Mouse (Mus musculus): ENCODE data around the gene 1810062G17Rik. TPM values are rescaled to one million over a fixed set of nuclear protein-coding genes. Genes with fewer than 3 reads are reported as not detected.

Gene 1810062G17Rik
- polyA plus RNA-seq, 1 experiment from 2014 or later, result 1.9 TPM

DNA sequence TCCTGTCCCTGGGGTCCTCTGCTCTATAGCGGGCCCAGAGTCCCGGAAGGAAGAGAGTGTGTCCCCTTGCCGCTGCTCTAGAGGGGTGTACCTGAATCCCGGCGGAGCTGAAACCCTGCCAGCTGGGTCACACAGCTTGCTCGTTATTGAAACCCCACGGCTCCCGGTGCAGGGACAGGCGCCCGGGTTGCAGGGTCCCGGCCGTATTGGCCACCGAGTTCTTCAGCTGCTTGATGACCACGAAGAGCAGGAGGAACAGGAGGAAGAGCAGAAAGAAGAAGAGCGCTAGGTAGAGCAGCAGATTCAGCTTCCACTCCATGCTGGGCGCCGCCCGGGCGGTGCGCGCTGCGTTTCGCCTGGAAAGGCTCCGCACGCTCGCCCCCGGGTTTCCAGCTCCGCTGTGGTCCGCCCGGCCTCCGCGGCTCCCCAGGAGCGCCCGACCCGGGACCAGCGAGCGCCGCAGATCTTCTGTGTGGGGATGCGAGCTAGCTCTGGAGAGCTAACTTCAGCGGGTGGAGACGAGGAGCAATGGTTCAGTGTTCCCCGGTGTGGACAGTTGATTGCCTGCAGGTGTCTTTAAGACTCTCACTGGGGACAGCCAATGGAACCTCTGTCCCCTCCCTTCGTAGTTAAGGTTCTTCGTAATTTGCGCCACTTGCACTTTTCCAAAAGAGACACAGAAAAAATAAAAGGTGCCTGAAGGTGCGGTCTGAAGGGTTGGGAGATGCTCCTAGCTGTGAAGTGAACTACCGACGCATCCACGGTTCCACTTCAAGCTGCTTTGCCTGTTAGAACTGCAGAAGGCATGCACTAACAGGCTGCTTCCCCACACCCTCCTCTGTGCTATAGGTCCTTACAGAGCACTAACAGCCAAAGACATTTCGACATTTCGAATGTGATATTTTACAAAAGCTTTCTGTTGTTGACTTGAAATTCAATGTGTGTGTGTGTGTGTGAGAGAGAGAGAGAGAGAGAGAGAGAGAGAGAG is 45.6 kb downstream of the 1810062G17Rik start, which contains the start of gene Gm11549:
TSS of gene Gm11549 (minus strand) at position 741 of the 988 bp plus-strand sequence.
- Histone ChIP-seq H3K4me1 (ENCODE audit: insufficient read depth, low read length) (peaks cover 5% of the 10 kb centered on the region; the same call in 1 of the 2 replicates), H3K27me3 (ENCODE audit: insufficient read depth, low read length) (peaks cover 39% of the 10 kb centered on the region), H3K9me3 (ENCODE audit: low read length) (no peaks in the 10 kb centered on the region), H3K4me2 (replicated peaks; ENCODE audit: low read depth, low read length) (peak within 1 kb of the TSS; percentile 88), H3K36me3 (ENCODE audit: insufficient read depth, low read length) (no peaks in the 10 kb centered on the region), H3K4me3 (ENCODE audit: low read length) (peak within 1 kb of the TSS; percentile 56), H3K9ac (replicated peaks; ENCODE audit: low read length) (peak within 1 kb of the TSS; percentile 47; the same call in 1 of the 2 replicates), H3K27ac (ENCODE audit: low read length) (no peak within 1 kb of the TSS)
- peak; percentile 59; the same call in 1 of the 2 replicates for ATAC-seq (ENCODE audit: low FRiP score, low TSS enrichment)
- WGBS, result under 1% methylated on average over 51 of the region's 51 CpGs

DNA sequence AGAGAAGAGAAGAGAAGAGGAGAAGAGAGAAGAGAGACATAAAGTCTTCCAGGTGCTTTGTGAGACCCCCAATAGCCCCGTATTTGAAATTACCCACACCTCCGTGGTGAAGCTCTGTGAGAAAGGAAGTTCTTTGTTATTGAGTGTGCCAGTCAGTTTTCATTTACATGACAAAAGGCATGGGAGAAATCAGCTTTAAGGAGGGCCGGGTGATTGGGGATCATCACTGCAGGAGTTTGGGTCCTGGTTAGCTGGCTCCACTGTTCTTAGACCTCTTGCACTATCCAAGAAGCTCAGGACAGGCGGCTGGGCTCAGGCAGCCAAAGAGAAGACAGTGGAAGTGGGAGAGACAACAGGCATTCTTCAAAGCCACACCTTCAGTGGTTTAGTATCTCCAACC is 46.4 kb downstream of the 1810062G17Rik start:
- Histone ChIP-seq H3K4me3 (ENCODE audit: low read length) (no peak overlapping the region), H3K4me2 (replicated peaks; ENCODE audit: low read depth, low read length) (no peak overlapping the region), H3K36me3 (ENCODE audit: insufficient read depth, low read length) (no peaks in the 10 kb centered on the region), H3K4me1 (ENCODE audit: insufficient read depth, low read length) (peaks cover 5% of the 10 kb centered on the region; the same call in 1 of the 2 replicates), H3K9ac (replicated peaks; ENCODE audit: low read length) (no peak overlapping the region), H3K9me3 (ENCODE audit: low read length) (no peaks in the 10 kb centered on the region), H3K27me3 (ENCODE audit: insufficient read depth, low read length) (peaks cover 39% of the 10 kb centered on the region), H3K27ac (ENCODE audit: low read length) (no peak overlapping the region)
- WGBS, result 9% methylated on average over 4 of the region's 4 CpGs
- ATAC-seq (ENCODE audit: low FRiP score, low TSS enrichment), result no peak

DNA sequence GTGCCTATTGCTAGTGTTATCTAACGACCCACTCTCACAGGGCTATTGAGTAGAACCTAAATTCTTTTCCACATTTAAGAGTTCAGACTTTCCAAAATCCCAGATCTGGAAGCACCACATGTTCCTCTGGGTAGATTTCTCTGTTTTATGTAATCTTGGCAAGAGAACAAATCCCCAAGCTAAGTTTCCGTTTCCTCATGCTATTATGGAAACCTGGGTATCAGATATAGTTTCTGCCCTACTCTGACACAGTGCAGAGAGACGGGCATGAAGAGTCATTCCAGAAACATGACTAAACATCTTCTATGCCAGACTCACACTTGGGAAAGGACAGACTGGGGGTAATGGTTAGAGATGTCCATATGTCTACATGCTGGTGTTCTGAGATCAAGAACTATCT is 48.7 kb downstream of the 1810062G17Rik start:
- no peak overlapping the region for H3K4me2 ChIP-seq (replicated peaks; ENCODE audit: low read depth, low read length)
- no peak overlapping the region for H3K4me3 ChIP-seq (ENCODE audit: low read length)
- H3K27ac ChIP-seq (ENCODE audit: low read length), result no peak overlapping the region
- H3K4me1 ChIP-seq (ENCODE audit: insufficient read depth, low read length), result peaks cover 5% of the 10 kb centered on the region; the same call in 1 of the 2 replicates
- H3K27me3 ChIP-seq (ENCODE audit: insufficient read depth, low read length), result peaks cover 34% of the 10 kb centered on the region
- no peak overlapping the region for H3K9ac ChIP-seq (replicated peaks; ENCODE audit: low read length)
- H3K36me3 ChIP-seq (ENCODE audit: insufficient read depth, low read length), result no peaks in the 10 kb centered on the region
- H3K9me3 ChIP-seq (ENCODE audit: low read length), result no peaks in the 10 kb centered on the region
- no peak for ATAC-seq (ENCODE audit: low FRiP score, low TSS enrichment)
- WGBS, result 75% methylated on average over 3 of the region's 3 CpGs

DNA sequence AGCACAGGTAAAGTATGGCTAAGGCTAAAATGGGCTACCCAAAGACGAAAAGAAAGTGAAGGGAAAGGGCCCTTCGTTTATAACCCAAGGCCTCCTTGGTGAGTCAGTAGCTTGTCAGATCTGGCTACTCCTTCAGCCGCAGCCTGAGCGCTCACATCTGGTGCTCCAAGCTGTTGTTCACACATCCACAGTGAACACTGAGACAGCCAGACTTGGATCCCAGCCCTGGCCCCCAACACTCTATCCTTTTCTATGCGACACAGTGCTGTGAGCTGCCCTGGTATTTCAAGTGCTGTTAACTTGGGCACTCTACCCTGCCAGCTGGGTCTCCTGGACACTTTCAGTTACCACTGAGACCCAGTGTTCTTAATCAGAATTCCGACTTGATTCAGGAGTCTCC is 54.6 kb downstream of the 1810062G17Rik start:
- no peak overlapping the region for H3K4me2 ChIP-seq (replicated peaks; ENCODE audit: low read depth, low read length)
- ATAC-seq (ENCODE audit: low FRiP score, low TSS enrichment), result no peak
- no peak overlapping the region for H3K9ac ChIP-seq (replicated peaks; ENCODE audit: low read length)
- no peaks in the 10 kb centered on the region for H3K9me3 ChIP-seq (ENCODE audit: low read length)
- no peak overlapping the region for H3K27ac ChIP-seq (ENCODE audit: low read length)
- no peak overlapping the region for H3K4me3 ChIP-seq (ENCODE audit: low read length)
- no peaks in the 10 kb centered on the region for H3K36me3 ChIP-seq (ENCODE audit: insufficient read depth, low read length)
- peaks cover 12% of the 10 kb centered on the region; the same call in 1 of the 2 replicates for H3K27me3 ChIP-seq (ENCODE audit: insufficient read depth, low read length)
- peaks cover 5% of the 10 kb centered on the region; the same call in 1 of the 2 replicates for H3K4me1 ChIP-seq (ENCODE audit: insufficient read depth, low read length)
- WGBS, result 70% methylated on average over 6 of the region's 6 CpGs

DNA sequence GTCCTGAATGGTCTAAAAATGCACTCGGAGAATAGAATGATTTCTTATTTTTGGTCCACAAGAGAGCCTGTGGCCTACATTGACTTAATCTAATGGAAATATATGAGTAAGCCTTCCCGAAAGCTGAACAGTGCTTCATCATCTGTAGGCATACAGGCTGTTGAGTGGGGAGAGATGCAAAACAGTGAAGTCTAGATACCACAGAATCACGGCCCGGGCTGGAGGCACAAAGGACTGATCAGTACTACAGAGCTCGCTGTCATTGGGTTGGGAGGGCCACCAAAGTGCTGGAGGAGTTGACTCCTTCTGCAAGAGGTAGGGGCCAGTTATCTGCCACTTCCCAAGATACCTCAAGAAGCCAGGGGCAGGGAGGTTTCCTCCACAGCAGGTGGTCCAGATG is 55.0 kb downstream of the 1810062G17Rik start:
- no peak for ATAC-seq (ENCODE audit: low FRiP score, low TSS enrichment)
- Histone ChIP-seq H3K9me3 (ENCODE audit: low read length) (no peaks in the 10 kb centered on the region), H3K9ac (replicated peaks; ENCODE audit: low read length) (no peak overlapping the region), H3K4me3 (ENCODE audit: low read length) (no peak overlapping the region), H3K27ac (ENCODE audit: low read length) (no peak overlapping the region), H3K4me1 (ENCODE audit: insufficient read depth, low read length) (peaks cover 5% of the 10 kb centered on the region; the same call in 1 of the 2 replicates), H3K36me3 (ENCODE audit: insufficient read depth, low read length) (no peaks in the 10 kb centered on the region), H3K4me2 (replicated peaks; ENCODE audit: low read depth, low read length) (no peak overlapping the region), H3K27me3 (ENCODE audit: insufficient read depth, low read length) (peaks cover 12% of the 10 kb centered on the region; the same call in 1 of the 2 replicates)
- 83% methylated on average over 5 of the region's 5 CpGs for WGBS

DNA sequence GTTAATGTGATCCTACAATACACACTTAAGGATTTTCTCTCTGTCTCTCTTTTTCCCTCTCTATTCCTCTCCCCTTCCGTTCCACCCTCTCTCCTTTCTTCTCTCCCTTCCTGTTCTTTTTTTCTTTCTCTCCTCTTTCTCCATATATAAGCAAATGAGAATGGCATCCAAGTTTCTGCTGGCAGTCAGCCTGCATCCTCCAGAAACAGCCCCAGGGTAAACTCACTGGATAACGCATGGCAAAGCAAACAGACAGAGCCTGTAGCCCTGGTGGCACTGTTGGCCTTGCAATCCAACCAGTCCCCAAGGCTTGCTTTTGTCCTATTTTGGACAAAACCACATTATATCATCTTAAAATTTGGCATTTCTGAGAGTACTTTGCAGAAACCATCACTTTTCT is 55.5 kb downstream of the 1810062G17Rik start:
- ATAC-seq (ENCODE audit: low FRiP score, low TSS enrichment), result no peak
- H3K36me3 ChIP-seq (ENCODE audit: insufficient read depth, low read length), result no peaks in the 10 kb centered on the region
- H3K9me3 ChIP-seq (ENCODE audit: low read length), result no peaks in the 10 kb centered on the region
- H3K4me2 ChIP-seq (replicated peaks; ENCODE audit: low read depth, low read length), result no peak overlapping the region
- no peak overlapping the region for H3K9ac ChIP-seq (replicated peaks; ENCODE audit: low read length)
- no peak overlapping the region for H3K4me3 ChIP-seq (ENCODE audit: low read length)
- H3K27me3 ChIP-seq (ENCODE audit: insufficient read depth, low read length), result peaks cover 12% of the 10 kb centered on the region; the same call in 1 of the 2 replicates
- peaks cover 5% of the 10 kb centered on the region; the same call in 1 of the 2 replicates for H3K4me1 ChIP-seq (ENCODE audit: insufficient read depth, low read length)
- 33% methylated on average over 2 of the region's 2 CpGs for WGBS
- no peak overlapping the region for H3K27ac ChIP-seq (ENCODE audit: low read length)

Small RNA genes within 50 kb of the gene (microRNA-seq; reads per million reads assigned to microRNA genes)
- gene Mir7009, result not detected

Other genes starting within 250 kb of the 1810062G17Rik start
- 368 and 434 TPM in 2 replicates for gene Anxa5, start within 50 bp of the 1810062G17Rik start, polyA plus RNA-seq (2015; fragmentation: Nextera tagmentation; extraction: Ambion mirVana)
- gene Gm11549, start 45.9 kb downstream of the 1810062G17Rik start, polyA plus RNA-seq (2015; fragmentation: Nextera tagmentation; extraction: Ambion mirVana), result not detected in 2 replicates
- 67.8 and 71.7 TPM in 2 replicates for gene Exosc9, start 76.7 kb downstream of the 1810062G17Rik start, polyA plus RNA-seq (2015; fragmentation: Nextera tagmentation; extraction: Ambion mirVana)
- gene Ccna2, start 96.2 kb downstream of the 1810062G17Rik start, polyA plus RNA-seq (2015; fragmentation: Nextera tagmentation; extraction: Ambion mirVana), result 182 and 194 TPM in 2 replicates
- 16.2 and 19.3 TPM in 2 replicates for gene Bbs7, start 137.5 kb downstream of the 1810062G17Rik start, polyA plus RNA-seq (2015; fragmentation: Nextera tagmentation; extraction: Ambion mirVana)
- gene Trpc3, start 214.2 kb downstream of the 1810062G17Rik start, polyA plus RNA-seq (2015; fragmentation: Nextera tagmentation; extraction: Ambion mirVana), result 4.8 and 6.8 TPM in 2 replicates